Mouse (Mus musculus) small intestine, adult 2 months (tissue): Measurements from ENCODE around the gene Gm11541.

ENCODE experiments used
- CTCF ChIP-seq: fragments of 200-500 bp; IDR thresholded peaks from 2 replicates; pipeline ENCODE4 v1.5.1; 2012; ENCODE audit warnings: low read depth, mild to moderate bottlenecking, control low read depth, inconsistent platforms, low read length, moderate library complexity, mixed read lengths; ENCODE audit not compliant: insufficient replicate concordance, insufficient read length; ENCODE audit errors: extremely low read depth
- POLR2A ChIP-seq: fragments of 200-500 bp; IDR thresholded peaks from 2 replicates; pipeline ENCODE4 v1.6.1; 2012; ENCODE audit warnings: low read depth, mild to moderate bottlenecking, control low read depth, inconsistent platforms, low read length, moderate library complexity

DNA sequence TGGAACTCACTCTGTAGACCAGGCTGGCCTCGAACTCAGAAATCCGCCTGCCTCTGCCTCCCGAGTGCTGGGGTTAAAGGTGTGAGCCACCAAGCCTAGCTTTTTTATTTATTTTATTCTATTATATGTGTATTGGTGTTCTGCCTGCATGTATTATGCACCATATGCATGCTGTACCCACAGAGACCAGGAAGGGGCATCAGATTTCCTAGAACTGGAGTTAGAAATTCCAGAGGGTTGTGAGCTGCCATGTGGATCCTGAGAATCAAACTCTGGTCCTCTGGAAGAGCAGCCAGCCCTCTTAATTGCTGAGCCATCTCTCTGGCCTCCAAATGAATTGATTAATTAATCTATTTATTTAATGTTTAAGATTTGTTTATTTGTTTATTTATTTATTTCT, 4.9 kb downstream of the Gm11541 start:
- TF ChIP-seq CTCF, result no peak
- no peak for TF ChIP-seq POLR2A
